Mouse (Mus musculus) erythroblast, embryonic 14.5 days (primary cell): ENCODE data around the gene Higd1b. TPM values are rescaled to one million over a fixed set of nuclear protein-coding genes. Genes with fewer than 3 reads are reported as not detected.

Source experiments
- H3K27me3 ChIP-seq: 2 replicates; pipeline ENCODE4 v1.6.1; 2012; ENCODE audit warnings: inconsistent platforms; ENCODE audit not compliant: control insufficient read depth
- H3K36me3 ChIP-seq: 2 replicates; pipeline ENCODE4 v1.6.1; 2012; ENCODE audit warnings: mild to moderate bottlenecking, inconsistent platforms; ENCODE audit not compliant: control insufficient read depth
- H3K4me1 ChIP-seq: 2 replicates; pipeline ENCODE4 v1.6.1; 2012; ENCODE audit warnings: inconsistent platforms; ENCODE audit not compliant: control insufficient read depth
- H3K4me3 ChIP-seq: replicated peaks from 2 replicates; pipeline ENCODE3; 2012; ENCODE audit warnings: moderate library complexity, mild to moderate bottlenecking, inconsistent platforms
- H3K9me3 ChIP-seq: 2 replicates; pipeline ENCODE4 v1.6.1; 2012; ENCODE audit warnings: low read length, inconsistent platforms, mixed read lengths; ENCODE audit not compliant: control insufficient read depth
- GATA1 ChIP-seq: IDR thresholded peaks from 2 replicates; pipeline ENCODE4 v1.6.1; 2012; ENCODE audit warnings: low read length, inconsistent platforms, mixed read lengths
- TAL1 ChIP-seq: IDR thresholded peaks from 3 replicates; pipeline ENCODE4 v1.6.1; 2012; ENCODE audit warnings: low read length, inconsistent platforms, mixed read lengths
- polyA plus RNA-seq: library from polyadenylated mRNA; stranded (reverse); fragments of >175 nt; gene quantifications from 2 replicates; pipeline ENCODE4 v1.2.3, GENCODE M21; 2012

Gene Higd1b
- polyA plus RNA-seq, 1 experiment: not detected

DNA sequence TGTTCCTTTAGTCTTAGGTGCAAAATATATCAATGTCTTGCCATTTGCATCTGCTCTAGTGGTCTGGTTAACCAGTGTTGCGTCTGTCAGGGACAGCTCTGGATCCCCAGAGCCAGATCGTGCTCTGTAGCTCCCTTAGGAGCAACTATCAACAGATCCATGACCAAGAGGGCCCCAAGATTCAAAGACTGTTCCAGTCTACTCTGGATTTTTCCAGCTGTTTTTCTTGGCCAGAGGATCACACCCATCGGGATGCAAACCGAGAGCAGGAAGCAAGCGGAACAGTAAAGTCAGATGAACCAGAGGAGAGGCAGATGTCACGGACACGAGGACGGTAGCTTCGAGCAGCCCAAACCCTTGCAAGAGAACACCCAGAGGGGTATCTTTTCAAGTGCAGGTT lies 497 bp downstream of the Higd1b start:
- TF ChIP-seq TAL1 (no peak), GATA1 (no peak)
- Histone ChIP-seq H3K4me3 (no peak overlapping the region), H3K36me3 (peaks cover 48% of the 10 kb centered on the region)

DNA sequence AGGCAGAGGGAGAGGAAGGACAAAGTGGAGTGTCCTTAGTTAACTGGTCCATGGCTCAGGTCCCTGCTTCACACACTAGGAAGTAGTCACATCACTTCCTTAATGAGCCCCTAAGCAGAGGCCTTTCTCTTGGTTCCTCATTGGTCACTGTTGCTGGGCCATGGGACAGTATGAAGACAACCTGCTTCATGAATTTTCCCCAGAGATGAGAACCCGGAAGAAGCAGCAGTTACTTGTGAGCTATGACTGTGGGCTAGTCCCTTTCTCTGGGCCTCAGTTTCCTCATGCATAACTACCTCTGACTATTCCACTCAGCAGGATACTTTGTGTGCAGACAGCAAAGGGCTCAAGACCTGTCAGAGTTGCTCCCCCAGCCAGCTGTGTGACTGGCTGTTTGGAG lies 1.7 kb downstream of the Higd1b start:
- peaks cover 60% of the 10 kb centered on the region for H3K36me3 ChIP-seq
- no peak overlapping the region for H3K4me3 ChIP-seq
- H3K4me1 ChIP-seq: no peaks in the 10 kb centered on the region
- H3K9me3 ChIP-seq: no peaks in the 10 kb centered on the region
- H3K27me3 ChIP-seq: peaks cover 6% of the 10 kb centered on the region; the same call in 1 of the 2 replicates
- TF ChIP-seq TAL1 (no peak), GATA1 (no peak)

More for the DNA sequence above, 497 bp downstream of the Higd1b start:
- no peaks in the 10 kb centered on the region for H3K4me1 ChIP-seq
- H3K9me3 ChIP-seq: no peaks in the 10 kb centered on the region
- H3K27me3 ChIP-seq: peaks cover 7% of the 10 kb centered on the region; the same call in 1 of the 2 replicates

DNA sequence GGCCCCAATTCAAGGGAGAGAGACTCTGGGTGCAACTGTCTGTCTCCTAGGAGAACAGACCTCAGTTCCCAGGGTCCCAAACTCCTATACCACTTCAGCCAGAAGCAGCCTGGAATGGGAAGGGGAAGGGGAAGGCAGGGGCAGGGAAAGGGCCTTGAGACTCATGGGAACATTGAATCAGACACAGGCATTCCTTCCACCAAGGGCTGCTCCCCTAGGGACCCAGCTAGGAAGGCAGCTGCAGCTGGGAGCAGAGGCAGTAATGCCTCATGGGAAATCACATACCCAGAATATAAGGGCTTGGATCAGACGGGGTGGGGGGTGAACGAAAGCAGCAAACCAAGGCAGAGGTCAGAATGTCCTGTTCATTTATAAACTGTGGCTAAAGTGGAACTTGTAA lies 2.5 kb downstream of the Higd1b start:
- no peaks in the 10 kb centered on the region for H3K9me3 ChIP-seq
- no peaks in the 10 kb centered on the region for H3K4me1 ChIP-seq
- peaks cover 67% of the 10 kb centered on the region for H3K36me3 ChIP-seq
- peaks cover under 1% of the 10 kb centered on the region; the same call in 1 of the 2 replicates for H3K27me3 ChIP-seq
- no peak overlapping the region for H3K4me3 ChIP-seq
- TF ChIP-seq GATA1 (no peak), TAL1 (no peak)

DNA sequence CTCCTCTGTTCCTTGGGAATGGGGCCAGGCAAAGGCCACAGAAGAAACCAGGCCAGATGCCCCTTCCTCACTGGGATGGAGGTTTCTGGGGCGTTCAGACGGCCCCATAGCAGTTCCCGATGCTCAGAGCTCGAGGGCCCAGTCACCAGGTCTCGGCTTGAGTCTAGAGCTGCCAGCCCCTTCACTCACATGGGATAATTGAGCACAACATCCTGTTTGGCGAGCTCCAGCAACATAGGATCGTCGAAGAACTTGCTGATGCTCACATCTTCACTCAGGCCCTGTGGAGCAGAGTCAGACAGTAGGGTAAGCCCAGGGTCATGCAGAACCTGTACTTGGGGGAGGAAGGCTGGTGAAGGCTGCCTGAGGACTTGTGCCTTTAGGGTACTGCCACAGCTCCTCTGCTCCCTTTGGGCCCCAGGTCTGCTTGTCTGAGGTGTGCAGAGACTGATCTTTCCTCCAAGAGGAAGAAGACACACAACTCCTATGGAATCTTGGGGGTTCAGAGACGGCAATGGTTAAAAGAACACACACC lies 3.0 kb downstream of the Higd1b start:
- Histone ChIP-seq H3K36me3 (peaks cover 73% of the 10 kb centered on the region), H3K27me3 (no peaks in the 10 kb centered on the region), H3K4me1 (no peaks in the 10 kb centered on the region), H3K4me3 (no peak overlapping the region), H3K9me3 (no peaks in the 10 kb centered on the region)
- TF ChIP-seq TAL1: no peak
- no peak for TF ChIP-seq GATA1

DNA sequence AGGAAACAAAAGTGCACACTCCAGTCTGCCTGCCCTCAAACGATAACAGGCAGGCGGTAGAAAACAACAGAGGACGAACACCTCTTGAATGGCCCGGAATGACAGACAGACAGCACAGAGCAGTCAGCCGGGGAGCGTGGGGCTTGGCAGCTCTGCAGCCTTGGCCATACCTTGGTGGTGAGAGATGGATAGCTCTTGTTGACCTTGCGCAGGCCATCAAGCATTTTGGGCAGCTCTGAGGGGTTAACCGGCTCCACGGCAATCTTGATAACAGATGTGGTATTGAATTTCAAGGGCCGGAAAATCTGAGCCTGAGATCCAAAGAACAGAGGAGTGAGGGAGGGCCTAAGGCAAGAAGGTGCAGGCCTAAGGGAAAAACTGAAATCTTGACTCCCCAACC lies 10.3 kb downstream of the Higd1b start:
- no peak overlapping the region for H3K4me3 ChIP-seq
- peaks cover 100% of the 10 kb centered on the region for H3K36me3 ChIP-seq
- H3K9me3 ChIP-seq: no peaks in the 10 kb centered on the region
- no peaks in the 10 kb centered on the region for H3K27me3 ChIP-seq
- TF ChIP-seq TAL1: no peak
- no peak for TF ChIP-seq GATA1
- H3K4me1 ChIP-seq: no peaks in the 10 kb centered on the region

DNA sequence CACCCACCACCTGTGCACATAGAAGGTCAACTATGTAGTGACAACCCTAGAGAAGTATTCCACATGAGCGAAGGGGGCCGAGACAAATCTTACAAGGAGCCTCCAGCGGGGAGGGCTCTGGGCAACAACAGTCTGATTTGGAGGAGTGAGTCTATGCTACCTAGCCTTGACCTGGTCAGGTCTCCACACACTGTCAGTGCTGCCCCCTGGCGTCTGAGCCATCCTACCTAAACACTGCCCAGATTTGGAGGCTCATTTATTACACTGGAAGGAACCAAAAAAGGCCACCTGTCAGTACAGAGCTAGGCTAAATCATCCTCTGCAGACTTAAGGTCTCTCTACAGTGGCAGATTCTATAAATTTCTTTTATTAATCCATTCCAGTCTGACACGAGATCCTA lies 16.2 kb downstream of the Higd1b start:
- Histone ChIP-seq H3K4me1 (no peaks in the 10 kb centered on the region), H3K36me3 (peaks cover 99% of the 10 kb centered on the region), H3K9me3 (no peaks in the 10 kb centered on the region), H3K4me3 (no peak overlapping the region), H3K27me3 (no peaks in the 10 kb centered on the region)
- TF ChIP-seq TAL1 (no peak), GATA1 (no peak)

- Histone ChIP-seq H3K4me3 (no peak overlapping the region), H3K27me3 (no peaks in the 10 kb centered on the region), H3K9me3 (no peaks in the 10 kb centered on the region), H3K4me1 (no peaks in the 10 kb centered on the region), H3K36me3 (peaks cover 99% of the 10 kb centered on the region)
- no peak for TF ChIP-seq GATA1
- no peak for TF ChIP-seq TAL1
These were observed 18.1 kb downstream of the Higd1b start for GRCm38 (mm10) chr11:102853760-102854159.

DNA sequence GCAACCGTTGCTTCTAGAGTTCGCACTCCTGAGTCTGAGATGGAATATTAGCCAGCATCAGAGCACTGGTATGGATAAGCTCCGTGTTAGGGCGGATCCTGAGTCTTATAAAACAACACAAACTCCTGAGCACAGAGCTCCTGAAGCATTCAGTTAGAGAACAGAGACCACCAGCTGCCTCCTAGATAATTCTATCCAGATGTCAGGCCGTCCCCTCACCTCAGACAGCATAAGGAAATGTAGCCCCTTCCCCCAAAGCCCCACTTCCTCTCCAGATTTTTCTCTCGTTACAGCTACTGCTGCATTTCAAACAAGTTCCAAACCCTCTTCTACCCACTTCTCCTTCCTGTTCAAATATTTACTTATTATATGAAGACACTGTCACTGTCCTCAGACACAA lies 20.3 kb downstream of the Higd1b start:
- TF ChIP-seq TAL1: no peak
- TF ChIP-seq GATA1: no peak
- Histone ChIP-seq H3K27me3 (no peaks in the 10 kb centered on the region), H3K4me3 (no peak overlapping the region), H3K36me3 (peaks cover 99% of the 10 kb centered on the region), H3K9me3 (no peaks in the 10 kb centered on the region), H3K4me1 (no peaks in the 10 kb centered on the region)

GRCm38 (mm10) chr11:102858951-102859350 lies 23.3 kb downstream of the Higd1b start:
- no peaks in the 10 kb centered on the region for H3K4me1 ChIP-seq
- no peak overlapping the region for H3K4me3 ChIP-seq
- H3K9me3 ChIP-seq: no peaks in the 10 kb centered on the region
- peaks cover 99% of the 10 kb centered on the region for H3K36me3 ChIP-seq
- TF ChIP-seq GATA1 (no peak), TAL1 (no peak)
- H3K27me3 ChIP-seq: no peaks in the 10 kb centered on the region

DNA sequence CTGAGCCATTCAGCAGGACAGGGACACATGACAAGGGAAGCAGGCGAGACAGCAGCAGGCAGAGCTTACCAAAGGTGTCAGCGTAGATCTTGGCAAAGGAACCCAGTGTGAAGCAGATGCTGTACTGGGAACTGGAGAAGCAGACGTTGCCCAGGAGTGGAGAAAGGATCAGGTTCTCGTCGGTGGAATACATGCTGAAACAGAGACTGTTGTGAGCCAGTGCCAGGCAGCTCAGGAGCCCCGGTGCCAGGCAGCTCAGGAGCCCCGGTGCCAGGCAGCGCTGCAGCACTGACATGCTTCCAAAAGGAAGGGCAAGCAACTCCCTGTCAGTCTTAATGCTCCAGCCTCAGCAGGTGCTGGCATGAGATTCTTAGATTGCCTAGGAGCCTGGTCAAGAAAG lies 24.3 kb downstream of the Higd1b start:
- H3K36me3 ChIP-seq: peaks cover 99% of the 10 kb centered on the region
- no peaks in the 10 kb centered on the region for H3K4me1 ChIP-seq
- no peaks in the 10 kb centered on the region for H3K9me3 ChIP-seq
- TF ChIP-seq TAL1: no peak
- TF ChIP-seq GATA1: no peak
- no peak overlapping the region for H3K4me3 ChIP-seq
- no peaks in the 10 kb centered on the region for H3K27me3 ChIP-seq
